Mouse (Mus musculus) liver, embryonic 12.5 days (tissue): ENCODE measurements around the gene Uba52. TPM values are rescaled to one million over a fixed set of nuclear protein-coding genes. Genes with fewer than 3 reads are reported as not detected.
A peak's percentile ranks its signal among the peaks of the same experiment; 100 is the strongest.
"Not testable (repeated sequence)": the region's sequence is repeated elsewhere in the genome, so short reads cannot be mapped to it uniquely, and the experiment has no call there.

ENCODE experiments used
- ATAC-seq: fragments of 200-750 bp; cut with Nextera tagmentation; 2 replicates; pipeline ENCODE4 v1.8.0; 2017; ENCODE audit warnings: moderate number of reproducible peaks, mild to moderate bottlenecking, moderate library complexity
- H3K27ac ChIP-seq: fragments of 300-500 bp; sonication (generic); 2 replicates; pipeline ENCODE4 v1.5.1; 2016; ENCODE audit warnings: mild to moderate bottlenecking
- H3K27me3 ChIP-seq: fragments of 300-500 bp; sonication (generic); replicated peaks from 2 replicates; pipeline ENCODE4 v1.6.1; 2016; ENCODE audit warnings: mild to moderate bottlenecking, moderate library complexity
- H3K36me3 ChIP-seq: fragments of 300-500 bp; sonication (generic); 2 replicates; pipeline ENCODE4 v1.6.1; 2016; ENCODE audit warnings: mild to moderate bottlenecking, moderate library complexity
- H3K4me1 ChIP-seq: fragments of 300-500 bp; sonication (generic); 2 replicates; pipeline ENCODE4 v1.6.1; 2016
- H3K4me2 ChIP-seq: fragments of 300-500 bp; sonication (generic); 2 replicates; pipeline ENCODE4 v1.6.1; 2016; ENCODE audit warnings: mild to moderate bottlenecking, moderate library complexity
- H3K4me3 ChIP-seq: fragments of 300-500 bp; sonication (generic); 2 replicates; pipeline ENCODE4 v1.5.1; 2016; ENCODE audit warnings: mild to moderate bottlenecking, moderate library complexity
- H3K9ac ChIP-seq: fragments of 300-500 bp; sonication (generic); 2 replicates; pipeline ENCODE4 v1.6.1; 2016; ENCODE audit warnings: mild to moderate bottlenecking, moderate library complexity
- H3K9me3 ChIP-seq: fragments of 300-500 bp; sonication (generic); replicated peaks from 2 replicates; pipeline ENCODE4 v1.6.1; 2016; ENCODE audit warnings: mild to moderate bottlenecking, moderate library complexity
- WGBS: fragments of 180-500 bp; shearing (Covaris S2); methylation state at CpG from one replicate; pipeline ENCODE4 v1.1.7; 2016; ENCODE audit not compliant: insufficient replicate concordance; 5-methylcytosine and 5-hydroxymethylcytosine counted together
- polyA plus RNA-seq: library from polyadenylated mRNA; unstranded; fragments of >200 nt; fragmentation: Nextera tagmentation; extraction: Ambion mirVana; gene quantifications from 2 replicates; pipeline ENCODE4 v1.2.1, GENCODE M21; 2016

Uba52 gene
- polyA plus RNA-seq, 1 experiment from 2014 or later = 876 TPM

- peak overlapping the region; percentile 99 for H3K9ac ChIP-seq
- no peak for ATAC-seq
Measured at GRCm38 (mm10) chr8:70511770-70512169, 1.2 kb upstream of the Uba52 start.

GRCm38 (mm10) chr8:70511174-70511573, 573 bp upstream of the Uba52 start:
- Histone ChIP-seq H3K4me1 (peaks cover 52% of the 10 kb centered on the region), H3K9ac (peak overlapping the region; percentile 99), H3K27ac (peak overlapping the region; percentile 98), H3K4me3 (peak overlapping the region; percentile 99), H3K4me2 (peak overlapping the region; percentile 84), H3K36me3 (peaks cover 64% of the 10 kb centered on the region)
- not testable (repeated sequence) for H3K9me3 ChIP-seq, ATAC-seq, H3K27me3 ChIP-seq
- 43% methylated on average over 6 of the region's 6 CpGs for WGBS

More at GRCm38 (mm10) chr8:70511770-70512169, 1.2 kb upstream of the Uba52 start:
- H3K27me3 ChIP-seq = no peaks in the 10 kb centered on the region
- no peaks in the 10 kb centered on the region for H3K9me3 ChIP-seq
- 70% methylated on average over 2 of the region's 2 CpGs for WGBS
- H3K4me3 ChIP-seq = peak overlapping the region; percentile 99
- peak overlapping the region; percentile 98 for H3K27ac ChIP-seq
- H3K36me3 ChIP-seq = peaks cover 70% of the 10 kb centered on the region
- peaks cover 48% of the 10 kb centered on the region for H3K4me1 ChIP-seq
- peak overlapping the region; percentile 84 for H3K4me2 ChIP-seq

GRCm38 (mm10) chr8:70509281-70509952, 1.2 kb downstream of the Uba52 start:
- Histone ChIP-seq H3K36me3 (peaks cover 54% of the 10 kb centered on the region), H3K9ac (peak overlapping the region; percentile 99), H3K4me2 (peak overlapping the region; percentile 84), H3K27ac (peak overlapping the region; percentile 98), H3K4me1 (peaks cover 70% of the 10 kb centered on the region), H3K27me3 (0 out of 2 replicates have a peak, but pooled peaks cover 2% of the 10 kb centered on the region), H3K9me3 (no peaks in the 10 kb centered on the region), H3K4me3 (peak overlapping the region; percentile 99)
- 2% methylated on average over 25 of the region's 25 CpGs for WGBS
- ATAC-seq = no peak

GRCm38 (mm10) chr8:70507027-70507393, 3.6 kb downstream of the Uba52 start:
- H3K27me3 ChIP-seq = peaks cover 24% of the 10 kb centered on the region
- H3K36me3 ChIP-seq = peaks cover 40% of the 10 kb centered on the region
- no peaks in the 10 kb centered on the region for H3K9me3 ChIP-seq
- H3K9ac ChIP-seq = peak overlapping the region; percentile 79
- H3K27ac ChIP-seq = peak overlapping the region; percentile 90
- no peak for ATAC-seq
- 43% methylated on average over 5 of the region's 5 CpGs for WGBS
- peak overlapping the region; percentile 84 for H3K4me2 ChIP-seq
- H3K4me1 ChIP-seq = peaks cover 79% of the 10 kb centered on the region
- H3K4me3 ChIP-seq = peak overlapping the region; percentile 70

GRCm38 (mm10) chr8:70506328-70507026, 4.1 kb downstream of the Uba52 start, which contains the start of gene Rex1bd:
Gene Rex1bd (minus strand): TSS chr8:70506752.
- Histone ChIP-seq H3K27ac (peak within 1 kb of the TSS; percentile 90), H3K4me1 (peaks cover 79% of the 10 kb centered on the region), H3K9ac (peak within 1 kb of the TSS; percentile 79), H3K36me3 (peaks cover 40% of the 10 kb centered on the region), H3K9me3 (no peaks in the 10 kb centered on the region), H3K4me2 (peak within 1 kb of the TSS; percentile 84), H3K27me3 (peaks cover 30% of the 10 kb centered on the region), H3K4me3 (peak within 1 kb of the TSS; percentile 70)
- 1% methylated on average over 40 of the region's 40 CpGs for WGBS
- peak; percentile 84 for ATAC-seq

- Histone ChIP-seq H3K27me3 (peaks cover 31% of the 10 kb centered on the region), H3K9ac (peak overlapping the region; percentile 79), H3K4me1 (peaks cover 82% of the 10 kb centered on the region), H3K4me2 (peak overlapping the region; percentile 84), H3K9me3 (no peaks in the 10 kb centered on the region), H3K4me3 (peak overlapping the region; percentile 70), H3K36me3 (peaks cover 40% of the 10 kb centered on the region), H3K27ac (peak overlapping the region; percentile 90)
- peak; percentile 44 for ATAC-seq
- WGBS = 38% methylated on average over 32 of the region's 32 CpGs
Measured at GRCm38 (mm10) chr8:70505698-70506327, 4.8 kb downstream of the Uba52 start.

GRCm38 (mm10) chr8:70504851-70505250, 5.8 kb downstream of the Uba52 start:
- 0 out of 2 replicates have a peak overlapping the region, but pooled peaks have one; percentile 84 for H3K4me2 ChIP-seq
- ATAC-seq = no peak
- no peak overlapping the region for H3K9ac ChIP-seq
- peaks cover 39% of the 10 kb centered on the region for H3K27me3 ChIP-seq
- peaks cover 40% of the 10 kb centered on the region for H3K36me3 ChIP-seq
- WGBS = 71% methylated on average over 3 of the region's 3 CpGs
- H3K9me3 ChIP-seq = no peaks in the 10 kb centered on the region
- H3K27ac ChIP-seq = no peak overlapping the region
- no peak overlapping the region for H3K4me3 ChIP-seq
- H3K4me1 ChIP-seq = peaks cover 92% of the 10 kb centered on the region

GRCm38 (mm10) chr8:70504291-70504716, 6.3 kb downstream of the Uba52 start:
- Histone ChIP-seq H3K9ac (no peak overlapping the region), H3K27me3 (peaks cover 45% of the 10 kb centered on the region), H3K9me3 (no peaks in the 10 kb centered on the region), H3K4me2 (no peak overlapping the region), H3K4me1 (peaks cover 94% of the 10 kb centered on the region), H3K36me3 (peaks cover 40% of the 10 kb centered on the region), H3K4me3 (no peak overlapping the region), H3K27ac (no peak overlapping the region)
- WGBS = 87% methylated on average over 16 of the region's 16 CpGs
- no peak for ATAC-seq

- peaks cover 29% of the 10 kb centered on the region for H3K36me3 ChIP-seq
- H3K4me1 ChIP-seq = peaks cover 92% of the 10 kb centered on the region
- H3K9me3 ChIP-seq = no peaks in the 10 kb centered on the region
- H3K4me2 ChIP-seq = peak overlapping the region; percentile 75
- no peak overlapping the region; the same call in 1 of the 2 replicates for H3K9ac ChIP-seq
- peaks cover 56% of the 10 kb centered on the region for H3K27me3 ChIP-seq
- H3K27ac ChIP-seq = no peak overlapping the region
- 17% methylated on average over 46 of the region's 46 CpGs for WGBS
- ATAC-seq = no peak
- H3K4me3 ChIP-seq = peak overlapping the region; percentile 28
Measured at GRCm38 (mm10) chr8:70503062-70503750, 7.4 kb downstream of the Uba52 start.

GRCm38 (mm10) chr8:70502540-70502939, 8.1 kb downstream of the Uba52 start:
- Histone ChIP-seq H3K4me1 (peaks cover 87% of the 10 kb centered on the region), H3K4me3 (peak overlapping the region; percentile 28), H3K36me3 (peaks cover 22% of the 10 kb centered on the region), H3K9me3 (no peaks in the 10 kb centered on the region), H3K27ac (peak overlapping the region; percentile 62; the same call in 1 of the 2 replicates), H3K27me3 (peaks cover 62% of the 10 kb centered on the region), H3K4me2 (peak overlapping the region; percentile 75), H3K9ac (peak overlapping the region; percentile 39)
- 32% methylated on average over 12 of the region's 12 CpGs for WGBS
- ATAC-seq = no peak

GRCm38 (mm10) chr8:70501820-70502529, 8.6 kb downstream of the Uba52 start:
- peak overlapping the region; percentile 62; the same call in 1 of the 2 replicates for H3K27ac ChIP-seq
- H3K9ac ChIP-seq = peak overlapping the region; percentile 39
- peaks cover 17% of the 10 kb centered on the region for H3K36me3 ChIP-seq
- peaks cover 68% of the 10 kb centered on the region for H3K27me3 ChIP-seq
- no peaks in the 10 kb centered on the region for H3K9me3 ChIP-seq
- 14% methylated on average over 23 of the region's 23 CpGs for WGBS
- H3K4me3 ChIP-seq = peak overlapping the region; percentile 28
- H3K4me1 ChIP-seq = peaks cover 81% of the 10 kb centered on the region
- peak overlapping the region; percentile 75 for H3K4me2 ChIP-seq
- ATAC-seq = no peak
